ENCODE assay signal across 18 mouse cellular contexts in the genomic region with DNA sequence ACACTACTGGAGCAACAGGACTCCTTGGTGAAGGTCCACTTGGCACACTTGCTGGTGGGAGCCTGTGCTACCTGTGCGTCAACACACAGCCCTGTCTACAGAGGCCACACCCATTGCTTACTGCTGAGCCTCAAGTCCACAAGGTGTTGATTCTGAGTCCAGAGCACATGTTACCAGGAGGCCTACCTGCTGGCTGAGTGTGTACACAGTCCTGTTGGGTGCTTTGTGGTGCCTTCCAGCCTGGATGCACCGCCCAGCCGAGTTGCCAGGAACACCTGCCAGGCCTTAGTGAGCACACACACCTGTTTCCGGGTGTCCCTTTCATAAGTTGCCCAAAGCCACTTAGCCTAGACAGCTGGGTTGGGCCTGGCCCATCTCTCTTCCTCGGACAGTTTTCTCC.
"Had no signal": no experiment of that assay in that cellular context is flagged by ENCODE, and none has a peak within 500 bp of the region (broad histone marks: within the 10 kb centered on the region; RNA-seq: fewer than 3 reads in every experiment).

No protein-coding gene starts in this region.

- H3K4me2 ChIP-seq: kidney, embryonic 15.5 days; liver, embryonic 11.5 days; liver, embryonic 15.5 days; lung, embryonic 15.5 days; neural tube, embryonic 13.5 days had no signal

- H3K4me3 ChIP-seq: kidney, embryonic 15.5 days; left cerebral cortex, adult 2 months; limb, embryonic 10.5 days; liver, embryonic 15.5 days; lung, embryonic 15.5 days; midbrain, embryonic 10.5 days; neural tube, embryonic 13.5 days had no signal

- H3K27ac ChIP-seq: kidney, embryonic 15.5 days; left cerebral cortex, adult 2 months; limb, embryonic 10.5 days; liver, embryonic 15.5 days; lung, embryonic 15.5 days; midbrain, embryonic 10.5 days; neural tube, embryonic 13.5 days had no signal

- DNase-seq: kidney, adult 2 months; kidney, postnatal 14 days; midbrain, embryonic 14.5 days; right cerebral cortex, adult 18-20 months; right cerebral cortex, postnatal 25 days; spleen, adult 18-20 months; thymus, adult 18-20 months; thymus, postnatal 14 days had no signal

- ATAC-seq: hindbrain, embryonic 16.5 days; inflammation-experienced regulatory T-cells, adult 6 months had no signal

- H3K27me3 ChIP-seq: kidney, embryonic 15.5 days; liver, embryonic 15.5 days; lung, embryonic 15.5 days; neural tube, embryonic 13.5 days had no signal

- H3K9me3 ChIP-seq: kidney, embryonic 15.5 days; limb, embryonic 10.5 days; liver, embryonic 15.5 days; lung, embryonic 15.5 days; midbrain, embryonic 10.5 days; neural tube, embryonic 13.5 days had no signal

- H3K9ac ChIP-seq: kidney, embryonic 15.5 days; liver, embryonic 15.5 days; lung, embryonic 15.5 days; neural tube, embryonic 13.5 days had no signal

- H3K4me1 ChIP-seq: kidney, embryonic 15.5 days; limb, embryonic 10.5 days; lung, embryonic 15.5 days; midbrain, embryonic 10.5 days; neural tube, embryonic 13.5 days had no signal
